Mouse (Mus musculus): ENCODE measurements around the gene Hist1h1e. TPM values are rescaled to one million over a fixed set of nuclear protein-coding genes. Genes with fewer than 3 reads are reported as not detected.
"Not testable (repeated sequence)": the region's sequence is repeated elsewhere in the genome, so short reads cannot be mapped to it uniquely, and the experiment has no call there.

Gene Hist1h1e
- total RNA-seq, 2 experiments from 2014 or later = 69.3 to 81.5 TPM

DNA sequence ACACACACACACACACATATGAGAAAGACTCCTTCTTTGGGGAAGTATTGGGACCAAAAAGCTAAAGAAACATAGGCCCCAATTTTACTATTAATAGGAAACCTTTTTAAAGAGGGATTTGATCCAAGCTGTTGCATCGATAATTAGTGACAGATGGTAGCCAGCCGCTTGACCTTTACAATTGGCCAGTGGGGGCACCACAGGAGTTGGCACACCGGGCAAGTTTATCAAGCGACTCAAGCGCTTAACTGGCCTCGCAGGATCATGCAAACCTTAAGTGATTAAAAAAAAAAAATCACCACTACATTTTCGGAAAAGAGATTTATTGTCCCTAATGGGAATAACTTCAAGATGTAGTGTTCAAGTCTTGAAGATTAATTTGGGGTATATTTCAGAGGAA is 29.7 kb downstream of the Hist1h1e start:
- no peak for DNase-seq (ENCODE audit: low spot score in 2 of 2)

GRCm38 (mm10) chr13:23591886-23592285 is 30.5 kb downstream of the Hist1h1e start:
- DNase-seq (ENCODE audit: low spot score in 2 of 2) = not testable (repeated sequence)

DNA sequence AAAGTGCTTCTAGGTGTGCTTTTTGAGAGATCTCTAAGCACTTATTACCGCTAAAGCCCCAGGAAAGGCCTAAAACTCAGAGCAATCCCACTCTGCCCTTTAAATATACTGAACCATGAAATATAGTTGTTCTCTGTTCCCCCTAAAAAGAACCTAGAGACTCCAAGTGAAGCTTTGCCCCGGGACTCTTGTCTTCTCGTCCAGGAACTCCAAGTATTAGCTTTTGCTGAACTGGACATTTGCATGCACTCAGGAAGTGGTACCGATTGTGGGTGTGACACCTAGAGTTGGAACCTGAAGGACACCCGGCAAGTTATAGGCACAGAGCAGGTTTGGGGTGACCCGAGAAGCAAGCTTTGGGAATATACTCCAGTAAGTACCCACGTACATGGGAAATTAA is 31.2 kb downstream of the Hist1h1e start:
- DNase-seq (ENCODE audit: low spot score in 2 of 2) = no peak

DNA sequence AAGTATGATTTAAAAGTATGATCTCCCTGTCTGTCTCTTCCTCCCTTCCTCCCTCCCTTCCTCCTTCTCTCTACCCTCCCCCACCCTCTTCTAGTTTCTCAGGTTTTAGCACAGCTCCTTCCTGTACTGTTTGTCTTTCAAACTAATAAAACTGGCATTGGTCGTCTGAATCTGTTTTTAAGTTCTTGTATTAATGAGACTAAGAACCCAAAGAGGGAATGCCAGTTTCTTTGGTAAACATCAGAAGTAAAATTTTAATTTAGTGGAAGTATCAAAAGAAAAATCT is 35.5 kb downstream of the Hist1h1e start:
- no peak for DNase-seq (ENCODE audit: low spot score in 2 of 2)

- no peak for DNase-seq (ENCODE audit: low spot score in 2 of 2)
Observed at GRCm38 (mm10) chr13:23586099-23586939, 36.0 kb downstream of the Hist1h1e start.

DNA sequence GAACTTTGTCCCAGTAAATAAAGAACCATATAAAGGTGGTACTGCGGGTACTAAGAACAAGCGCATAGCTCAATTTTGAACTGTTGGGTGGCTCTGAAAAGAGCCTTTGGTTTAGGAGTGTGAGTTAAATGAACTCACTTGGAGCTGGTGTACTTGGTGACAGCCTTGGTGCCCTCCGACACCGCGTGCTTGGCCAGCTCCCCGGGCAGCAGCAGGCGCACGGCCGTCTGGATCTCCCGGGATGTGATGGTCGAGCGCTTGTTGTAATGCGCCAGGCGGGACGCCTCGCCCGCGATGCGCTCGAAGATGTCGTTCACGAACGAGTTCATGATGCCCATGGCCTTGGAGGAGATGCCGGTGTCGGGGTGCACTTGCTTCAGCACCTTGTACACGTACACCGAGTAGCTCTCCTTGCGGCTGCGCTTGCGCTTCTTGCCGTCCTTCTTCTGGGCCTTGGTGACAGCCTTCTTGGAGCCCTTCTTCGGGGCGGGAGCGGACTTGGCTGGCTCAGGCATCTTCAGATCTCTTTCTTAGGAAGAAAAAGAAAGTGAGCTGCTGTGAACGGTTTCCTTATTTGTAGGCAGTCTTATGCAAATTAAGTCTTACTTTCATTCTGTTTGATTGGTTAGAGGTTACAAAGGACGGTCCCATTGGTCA is 36.8 kb downstream of the Hist1h1e start:
- DNase-seq (ENCODE audit: low spot score in 2 of 2) = peak; percentile 56 to 70

GRCm38 (mm10) chr13:23585029-23585441 is 37.3 kb downstream of the Hist1h1e start:
- peak; percentile 67 to 70 for DNase-seq (ENCODE audit: low spot score in 2 of 2)

GRCm38 (mm10) chr13:23584331-23584730 is 38.0 kb downstream of the Hist1h1e start:
- no peak for DNase-seq (ENCODE audit: low spot score in 2 of 2)

DNA sequence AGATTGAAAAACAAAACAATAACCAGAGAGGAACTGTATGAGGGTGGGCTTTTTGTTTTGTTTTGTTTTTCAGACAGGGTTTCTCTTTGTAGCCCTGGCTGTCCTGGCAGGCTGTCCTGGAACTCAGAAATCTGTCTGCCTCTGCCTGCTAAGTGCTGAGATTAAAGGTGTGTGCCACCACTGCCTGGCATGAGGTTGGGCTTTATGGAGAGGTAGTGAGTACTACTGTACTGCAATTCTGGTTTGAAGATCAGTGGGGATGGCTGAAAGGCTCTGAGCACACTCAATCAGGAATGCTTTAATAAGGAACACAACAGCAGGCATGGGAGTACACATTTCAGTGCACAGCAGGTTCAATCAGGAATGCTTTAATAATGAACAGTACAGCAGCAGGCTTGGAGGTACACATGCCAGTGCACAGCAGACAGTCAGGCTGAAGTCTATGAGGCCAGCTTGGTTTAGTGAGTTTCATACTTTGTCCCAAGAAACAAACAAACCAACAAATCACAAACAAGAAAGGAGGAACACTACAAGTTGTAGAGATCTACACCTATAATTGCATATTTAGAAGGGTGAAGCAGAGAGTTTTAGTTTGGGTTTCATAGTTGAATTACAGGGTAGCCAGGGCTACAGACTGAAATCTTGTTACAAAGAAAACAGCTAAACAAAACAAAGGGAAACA is 38.8 kb downstream of the Hist1h1e start:
- no peak for DNase-seq (ENCODE audit: low spot score in 2 of 2)

DNA sequence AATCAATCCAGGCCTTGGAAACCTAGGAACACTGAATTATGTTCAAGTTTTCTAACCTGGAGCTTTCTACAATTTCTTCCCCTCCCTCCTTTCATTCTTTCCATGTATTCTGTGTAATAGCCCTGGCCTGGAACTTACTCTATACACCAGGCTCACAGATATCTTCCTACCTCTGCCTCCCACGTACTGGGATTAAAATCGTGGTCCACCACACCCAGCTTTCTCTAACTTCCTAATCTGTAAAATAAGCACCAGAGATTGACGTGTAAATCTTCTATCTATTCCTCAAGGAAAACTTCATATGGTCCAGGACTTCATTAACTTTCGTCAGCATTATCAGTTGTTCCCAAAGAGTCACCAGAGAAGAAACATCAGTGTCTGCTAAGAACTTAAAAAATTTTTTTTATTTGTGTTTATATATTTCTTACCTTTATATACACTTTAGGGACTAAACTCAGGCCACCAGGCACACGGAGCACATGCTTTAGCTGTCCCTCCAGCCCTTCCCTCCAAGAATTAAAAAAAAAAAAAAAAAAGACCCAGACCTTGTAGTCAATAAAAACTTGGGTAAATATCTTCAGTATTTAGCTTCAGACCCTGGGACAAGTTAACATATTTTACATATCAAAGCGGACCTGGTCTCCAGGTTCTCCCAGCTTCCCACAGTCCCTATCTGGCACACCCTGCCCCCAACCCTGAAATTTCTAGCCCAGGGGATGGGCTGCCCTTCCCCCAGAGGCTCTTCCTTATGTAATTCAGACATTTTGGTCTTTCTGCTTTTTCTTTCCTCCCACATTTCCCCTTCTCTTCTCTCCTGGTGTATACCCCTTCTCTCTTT is 39.9 kb downstream of the Hist1h1e start:
- no peak for DNase-seq (ENCODE audit: low spot score in 2 of 2)

GRCm38 (mm10) chr13:23581408-23582218 is 40.7 kb downstream of the Hist1h1e start, which contains the start of gene Hist1h4d:
Hist1h4d (plus strand) TSS chr13:23581598.
- peak; percentile 97 to 98 for DNase-seq (ENCODE audit: low spot score in 2 of 2)

DNA sequence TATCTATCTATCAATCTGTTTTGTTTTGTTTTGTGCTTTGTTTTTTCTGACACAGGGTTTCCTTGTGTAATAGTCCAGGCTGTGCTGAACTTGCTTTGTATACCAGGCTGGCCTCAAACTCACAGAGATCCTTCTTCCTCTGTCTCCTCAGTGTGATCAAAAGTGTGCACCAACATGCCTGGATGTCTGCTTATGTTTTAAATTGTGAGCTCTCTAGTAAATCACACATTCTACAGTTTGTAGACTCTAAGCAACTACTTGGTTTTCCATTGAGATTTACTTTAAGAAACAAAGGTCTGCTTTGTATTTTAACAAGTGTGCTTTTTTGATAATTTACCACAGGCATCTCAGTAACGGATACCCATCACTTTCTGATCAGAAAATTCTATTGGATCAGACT is 44.5 kb downstream of the Hist1h1e start:
- DNase-seq (ENCODE audit: low spot score in 2 of 2) = no peak

GRCm38 (mm10) chr13:23576906-23577639 is 45.3 kb downstream of the Hist1h1e start:
- DNase-seq (ENCODE audit: low spot score in 2 of 2) = no peak

- no peak for DNase-seq (ENCODE audit: low spot score in 2 of 2)
Observed at GRCm38 (mm10) chr13:23576351-23576881, 45.9 kb downstream of the Hist1h1e start.

DNA sequence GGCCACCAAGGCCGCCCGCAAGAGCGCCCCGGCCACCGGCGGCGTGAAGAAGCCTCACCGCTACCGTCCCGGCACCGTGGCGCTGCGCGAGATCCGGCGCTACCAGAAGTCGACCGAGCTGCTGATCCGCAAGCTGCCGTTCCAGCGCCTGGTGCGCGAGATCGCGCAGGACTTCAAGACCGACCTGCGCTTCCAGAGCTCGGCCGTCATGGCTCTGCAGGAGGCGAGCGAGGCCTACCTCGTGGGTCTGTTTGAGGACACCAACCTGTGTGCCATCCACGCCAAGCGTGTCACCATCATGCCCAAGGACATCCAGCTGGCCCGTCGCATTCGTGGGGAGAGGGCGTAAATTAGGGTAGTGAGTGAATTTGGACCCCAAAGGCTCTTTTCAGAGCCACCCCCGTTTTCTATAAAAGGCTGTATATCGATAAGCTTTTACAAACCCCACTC is 46.5 kb downstream of the Hist1h1e start:
- not testable (repeated sequence) for DNase-seq (ENCODE audit: low spot score in 2 of 2)

DNA sequence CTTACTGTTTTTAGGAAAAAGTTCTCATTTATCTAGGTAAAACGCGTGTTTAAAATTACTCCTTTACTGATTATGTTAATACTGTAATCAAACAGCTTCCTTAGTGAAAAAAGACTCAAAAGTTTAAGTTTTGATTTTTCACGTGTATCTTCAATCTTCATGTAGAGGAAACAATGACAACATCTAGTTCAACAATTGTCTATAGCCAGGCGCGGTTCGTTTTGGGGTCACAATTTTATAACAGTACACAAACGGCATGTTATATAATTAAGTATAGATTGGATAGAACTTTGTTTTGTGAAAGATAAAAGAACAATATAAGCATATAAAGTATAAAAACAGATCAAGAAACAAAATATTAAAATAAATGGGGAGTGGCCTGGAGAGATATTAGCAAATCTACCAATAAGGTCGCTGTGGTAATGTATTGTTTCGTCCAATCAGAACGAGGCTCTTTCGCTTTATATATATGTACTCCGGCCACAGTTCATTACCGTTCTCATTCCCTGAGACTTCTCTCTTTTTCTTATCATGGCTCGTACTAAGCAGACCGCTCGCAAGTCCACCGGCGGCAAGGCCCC is 47.0 kb downstream of the Hist1h1e start, which contains the start of gene Hist1h3d:
Gene Hist1h3d (plus strand): TSS at position 493 of the 581 bp plus-strand sequence.
- peak; percentile 36 to 55 for DNase-seq (ENCODE audit: low spot score in 2 of 2)

DNA sequence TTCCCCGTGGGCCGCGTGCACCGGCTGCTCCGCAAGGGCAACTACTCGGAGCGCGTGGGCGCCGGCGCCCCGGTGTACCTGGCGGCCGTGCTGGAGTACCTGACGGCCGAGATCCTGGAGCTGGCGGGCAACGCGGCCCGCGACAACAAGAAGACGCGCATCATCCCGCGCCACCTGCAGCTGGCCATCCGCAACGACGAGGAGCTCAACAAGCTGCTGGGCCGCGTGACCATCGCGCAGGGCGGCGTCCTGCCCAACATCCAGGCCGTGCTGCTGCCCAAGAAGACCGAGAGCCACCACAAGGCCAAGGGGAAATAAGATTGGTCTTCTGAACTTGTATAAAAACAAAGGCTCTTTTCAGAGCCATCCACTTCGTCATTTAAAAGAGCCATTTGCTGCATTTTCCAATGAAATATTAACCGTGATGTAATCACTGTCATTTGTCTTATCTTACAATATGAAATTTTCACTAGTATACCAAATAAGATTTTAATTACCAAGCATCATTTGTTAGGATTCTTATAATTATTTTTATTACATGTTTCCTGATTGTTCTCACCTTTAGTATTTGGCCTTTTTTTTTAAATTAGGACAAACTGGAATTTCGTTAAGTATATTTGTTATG is 47.7 kb downstream of the Hist1h1e start:
- DNase-seq (ENCODE audit: low spot score in 2 of 2) = not testable (repeated sequence)

DNA sequence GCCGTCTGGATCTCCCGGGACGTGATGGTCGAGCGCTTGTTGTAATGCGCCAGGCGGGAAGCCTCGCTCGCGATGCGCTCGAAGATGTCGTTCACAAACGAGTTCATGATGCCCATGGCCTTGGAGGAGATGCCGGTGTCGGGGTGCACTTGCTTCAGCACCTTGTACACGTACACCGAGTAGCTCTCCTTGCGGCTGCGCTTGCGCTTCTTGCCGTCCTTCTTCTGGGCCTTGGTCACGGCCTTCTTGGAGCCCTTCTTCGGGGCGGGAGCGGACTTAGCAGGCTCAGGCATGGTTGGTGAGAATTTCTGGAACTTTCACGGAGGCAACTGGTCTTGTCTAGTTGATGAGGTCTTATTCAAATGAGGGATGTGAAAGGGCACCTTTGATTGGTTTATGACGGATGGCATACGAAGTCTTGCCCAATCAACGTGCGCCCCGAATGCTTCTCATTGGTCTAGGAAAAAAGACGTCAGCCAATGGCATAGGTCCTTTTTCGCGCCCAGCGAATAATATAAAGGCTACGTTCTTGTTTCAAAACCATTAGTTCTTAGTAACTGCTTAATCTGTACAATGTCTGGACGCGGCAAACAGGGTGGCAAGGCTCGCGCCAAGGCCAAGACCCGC is 48.3 kb downstream of the Hist1h1e start, which contains the start of the genes Hist1h2bf and Hist1h2ad:
Gene Hist1h2bf (minus strand): TSS at position 299 of the 627 bp plus-strand sequence.
Gene Hist1h2ad (plus strand): TSS at position 484 of the 627 bp plus-strand sequence.
- DNase-seq (ENCODE audit: low spot score in 2 of 2) = peak; percentile 81 to 86

Data from layer of hippocampus, postnatal 10 days (tissue).